Mouse (Mus musculus): ENCODE measurements around the gene Il25. TPM values are rescaled to one million over a fixed set of nuclear protein-coding genes. Genes with fewer than 3 reads are reported as not detected.

The Il25 gene
- total RNA-seq, 2 experiments from 2014 or later = not detected

DNA sequence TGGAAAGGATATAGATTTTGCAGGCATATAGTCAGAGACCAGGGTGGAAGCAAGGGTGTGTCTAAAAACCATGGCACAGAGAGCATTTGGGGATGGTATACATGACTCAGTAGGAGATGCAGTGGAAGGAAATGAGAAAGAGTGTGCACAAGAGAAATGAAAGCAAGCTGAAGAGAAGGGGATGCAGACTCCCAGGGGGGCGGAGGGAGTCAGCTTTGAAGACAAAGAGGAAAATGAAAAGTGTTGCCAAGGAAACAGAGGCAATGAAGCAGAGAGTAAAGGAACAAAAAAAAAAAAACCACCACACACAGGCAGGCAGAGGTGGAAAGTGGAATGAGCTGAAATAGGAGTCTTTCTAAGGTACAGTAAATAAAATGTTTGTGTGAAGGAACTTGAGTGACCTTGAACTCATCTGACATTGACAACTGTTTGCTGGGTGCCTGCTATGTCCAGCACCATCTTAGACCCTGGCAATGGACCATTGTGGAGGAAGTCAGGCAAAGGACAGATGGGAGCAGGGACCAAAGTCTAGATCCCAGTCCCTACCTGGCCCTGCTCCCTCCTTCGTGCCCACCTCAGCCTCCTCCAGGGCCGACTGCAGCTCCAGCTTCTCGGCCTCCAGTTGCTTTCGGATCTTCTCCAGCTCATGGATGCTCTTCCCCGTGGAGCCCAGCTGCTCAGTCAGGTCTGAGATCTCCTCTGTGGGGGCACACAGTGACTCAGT lies 41.7 kb downstream of the Il25 start:
- ATAC-seq (replicated peaks; ENCODE audit: low FRiP score, poor library complexity, severe bottlenecking) = no peak

DNA sequence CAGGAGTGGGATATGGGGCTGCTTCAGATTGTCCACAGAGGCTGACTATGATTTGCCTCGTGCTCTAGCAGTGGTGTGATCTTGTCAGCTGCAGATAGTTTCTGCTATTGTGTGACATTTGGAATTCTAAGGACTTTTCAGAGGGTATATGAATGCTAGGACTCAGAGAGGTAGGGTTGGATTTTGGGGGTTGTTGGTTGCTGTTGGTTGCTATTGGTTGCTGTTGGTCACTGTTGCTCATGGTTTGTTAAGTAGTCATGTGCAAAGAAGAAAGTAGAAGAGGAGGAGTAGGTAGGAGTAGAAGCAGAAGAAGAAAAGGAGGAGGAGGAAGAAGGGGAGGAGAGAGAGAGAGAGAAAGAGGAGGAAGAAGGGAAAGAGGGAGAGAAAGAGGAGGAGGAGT lies 44.1 kb downstream of the Il25 start, which contains the start of gene Gm17428:
Gene Gm17428, plus strand, starts transcription at position 301 of the 400 bp plus-strand sequence.
- no peak for ATAC-seq (replicated peaks; ENCODE audit: low FRiP score, poor library complexity, severe bottlenecking)

- 0 out of 2 replicates have a peak, but pooled peaks have one; percentile 20 for ATAC-seq (replicated peaks; ENCODE audit: low FRiP score, poor library complexity, severe bottlenecking)
Observed at GRCm38 (mm10) chr14:54978664-54979063, 46.2 kb downstream of the Il25 start.

DNA sequence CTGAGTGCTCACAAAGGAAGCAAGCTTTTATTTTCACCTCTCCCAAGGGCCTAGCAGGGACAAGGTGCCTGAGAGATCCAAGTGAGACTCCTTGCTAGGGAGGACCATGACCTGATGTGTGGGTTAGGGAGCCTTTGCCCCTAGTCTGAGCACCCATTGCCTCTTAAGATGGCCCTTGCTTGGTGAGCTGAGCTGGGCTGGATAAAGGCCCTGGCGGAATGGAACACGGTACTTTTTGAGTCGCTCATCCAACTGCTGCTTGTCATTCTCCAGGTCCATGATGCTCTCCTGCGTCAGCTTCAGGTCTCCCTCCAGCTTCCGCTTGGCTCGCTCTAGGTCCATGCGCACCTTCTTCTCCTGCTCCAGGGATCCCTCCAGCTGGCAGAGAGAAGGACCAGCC lies 49.4 kb downstream of the Il25 start:
- ATAC-seq (replicated peaks; ENCODE audit: low FRiP score, poor library complexity, severe bottlenecking) = no peak

Other genes starting within 250 kb of the Il25 start
- gene 1700123O20Rik, start 246.5 kb upstream of the Il25 start, total RNA-seq (2015; ENCODE audit: low replicate concordance) = 45.7 and 46.9 TPM in 2 replicates
- 16.3 and 29.4 TPM in 2 replicates for gene 1700123O20Rik, start 246.5 kb upstream of the Il25 start, total RNA-seq (2017; ENCODE audit: low replicate concordance)
- gene Acin1, start 245.8 kb upstream of the Il25 start, total RNA-seq (2015; ENCODE audit: low replicate concordance) = 153 and 270 TPM in 2 replicates
- gene Acin1, start 245.8 kb upstream of the Il25 start, total RNA-seq (2017; ENCODE audit: low replicate concordance) = 381 and 431 TPM in 2 replicates
- not detected in 2 replicates for gene Gm29776, start 233.9 kb upstream of the Il25 start, total RNA-seq (2015; ENCODE audit: low replicate concordance)
- not detected in 2 replicates for gene Gm29776, start 233.9 kb upstream of the Il25 start, total RNA-seq (2017; ENCODE audit: low replicate concordance)
- gene Cebpe, start 220.5 kb upstream of the Il25 start, total RNA-seq (2015; ENCODE audit: low replicate concordance) = 14.7 and 25.9 TPM in 2 replicates
- 9.4 and 12.4 TPM in 2 replicates for gene Cebpe, start 220.5 kb upstream of the Il25 start, total RNA-seq (2017; ENCODE audit: low replicate concordance)
- 7.1 and 11.9 TPM in 2 replicates for gene Slc7a8, start 150.7 kb upstream of the Il25 start, total RNA-seq (2015; ENCODE audit: low replicate concordance)
- 2.6 and 3.0 TPM in 2 replicates for gene Slc7a8, start 150.7 kb upstream of the Il25 start, total RNA-seq (2017; ENCODE audit: low replicate concordance)
- gene Rnf212b, start 118.6 kb upstream of the Il25 start, total RNA-seq (2015; ENCODE audit: low replicate concordance) = not detected in 2 replicates
- not detected in 2 replicates for gene Rnf212b, start 118.6 kb upstream of the Il25 start, total RNA-seq (2017; ENCODE audit: low replicate concordance)
- 4.7 and 5.0 TPM in 2 replicates for gene Homez, start 61.7 kb upstream of the Il25 start, total RNA-seq (2015; ENCODE audit: low replicate concordance)
- gene Homez, start 61.7 kb upstream of the Il25 start, total RNA-seq (2017; ENCODE audit: low replicate concordance) = 0.13 and 1.3 TPM in 2 replicates
- gene Ppp1r3e, start 55.1 kb upstream of the Il25 start, total RNA-seq (2015; ENCODE audit: low replicate concordance) = 2.2 and 8.8 TPM in 2 replicates
- gene Ppp1r3e, start 55.1 kb upstream of the Il25 start, total RNA-seq (2017; ENCODE audit: low replicate concordance) = not detected in 2 replicates
- gene Bcl2l2, start 49.3 kb upstream of the Il25 start, total RNA-seq (2015; ENCODE audit: low replicate concordance) = 1.7 TPM in 1 of 2 replicates, not detected in the other
- 1.7 TPM in 1 of 2 replicates, not detected in the other for gene Bcl2l2, start 49.3 kb upstream of the Il25 start, total RNA-seq (2017; ENCODE audit: low replicate concordance)
- not detected in 2 replicates for gene Gm20521, start 49.3 kb upstream of the Il25 start, total RNA-seq (2015; ENCODE audit: low replicate concordance)
- not detected in 2 replicates for gene Gm20521, start 49.3 kb upstream of the Il25 start, total RNA-seq (2017; ENCODE audit: low replicate concordance)
- gene Pabpn1, start 40.2 kb upstream of the Il25 start, total RNA-seq (2015; ENCODE audit: low replicate concordance) = 49.9 and 68.1 TPM in 2 replicates
- gene Pabpn1, start 40.2 kb upstream of the Il25 start, total RNA-seq (2017; ENCODE audit: low replicate concordance) = 115 and 120 TPM in 2 replicates
- not detected in 2 replicates for gene Slc22a17, start 19.6 kb upstream of the Il25 start, total RNA-seq (2015; ENCODE audit: low replicate concordance)
- not detected in 2 replicates for gene Slc22a17, start 19.6 kb upstream of the Il25 start, total RNA-seq (2017; ENCODE audit: low replicate concordance)
- not detected in 2 replicates for gene Efs, start 6.6 kb upstream of the Il25 start, total RNA-seq (2015; ENCODE audit: low replicate concordance)
- not detected in 2 replicates for gene Efs, start 6.6 kb upstream of the Il25 start, total RNA-seq (2017; ENCODE audit: low replicate concordance)
- gene Cmtm5, start 3.6 kb downstream of the Il25 start, total RNA-seq (2015; ENCODE audit: low replicate concordance) = not detected in 2 replicates
- not detected in 2 replicates for gene Cmtm5, start 3.6 kb downstream of the Il25 start, total RNA-seq (2017; ENCODE audit: low replicate concordance)
- gene Myh6, start 34.2 kb downstream of the Il25 start, total RNA-seq (2015; ENCODE audit: low replicate concordance) = not detected in 2 replicates
- not detected in 2 replicates for gene Myh6, start 34.2 kb downstream of the Il25 start, total RNA-seq (2017; ENCODE audit: low replicate concordance)
- not detected in 2 replicates for gene Gm17428, start 44.2 kb downstream of the Il25 start, total RNA-seq (2015; ENCODE audit: low replicate concordance)
- gene Gm17428, start 44.2 kb downstream of the Il25 start, total RNA-seq (2017; ENCODE audit: low replicate concordance) = not detected in 2 replicates
- not detected in 2 replicates for gene Myh7, start 61.9 kb downstream of the Il25 start, total RNA-seq (2015; ENCODE audit: low replicate concordance)
- not detected in 2 replicates for gene Myh7, start 61.9 kb downstream of the Il25 start, total RNA-seq (2017; ENCODE audit: low replicate concordance)
- gene Ngdn, start 82.8 kb downstream of the Il25 start, total RNA-seq (2015; ENCODE audit: low replicate concordance) = 15.1 TPM in 2 replicates
- 4.4 and 10.7 TPM in 2 replicates for gene Ngdn, start 82.8 kb downstream of the Il25 start, total RNA-seq (2017; ENCODE audit: low replicate concordance)
- 1.4 and 3.8 TPM in 2 replicates for gene Zfhx2, start 159.6 kb downstream of the Il25 start, total RNA-seq (2015; ENCODE audit: low replicate concordance)
- 0.64 and 5.4 TPM in 2 replicates for gene Zfhx2, start 159.6 kb downstream of the Il25 start, total RNA-seq (2017; ENCODE audit: low replicate concordance)
- 1.1 TPM in 1 of 2 replicates, not detected in the other for gene Thtpa, start 162.1 kb downstream of the Il25 start, total RNA-seq (2015; ENCODE audit: low replicate concordance)
- gene Thtpa, start 162.1 kb downstream of the Il25 start, total RNA-seq (2017; ENCODE audit: low replicate concordance) = 0.68 TPM in 1 of 2 replicates, not detected in the other
- gene Ap1g2, start 173.9 kb downstream of the Il25 start, total RNA-seq (2015; ENCODE audit: low replicate concordance) = 2.5 and 23.5 TPM in 2 replicates
- 0.68 and 1.8 TPM in 2 replicates for gene Ap1g2, start 173.9 kb downstream of the Il25 start, total RNA-seq (2017; ENCODE audit: low replicate concordance)
- gene Jph4, start 184.2 kb downstream of the Il25 start, total RNA-seq (2015; ENCODE audit: low replicate concordance) = not detected in 2 replicates
- not detected in 2 replicates for gene Jph4, start 184.2 kb downstream of the Il25 start, total RNA-seq (2017; ENCODE audit: low replicate concordance)